Mouse (Mus musculus): ENCODE results near the gene Olfr688.

DNA sequence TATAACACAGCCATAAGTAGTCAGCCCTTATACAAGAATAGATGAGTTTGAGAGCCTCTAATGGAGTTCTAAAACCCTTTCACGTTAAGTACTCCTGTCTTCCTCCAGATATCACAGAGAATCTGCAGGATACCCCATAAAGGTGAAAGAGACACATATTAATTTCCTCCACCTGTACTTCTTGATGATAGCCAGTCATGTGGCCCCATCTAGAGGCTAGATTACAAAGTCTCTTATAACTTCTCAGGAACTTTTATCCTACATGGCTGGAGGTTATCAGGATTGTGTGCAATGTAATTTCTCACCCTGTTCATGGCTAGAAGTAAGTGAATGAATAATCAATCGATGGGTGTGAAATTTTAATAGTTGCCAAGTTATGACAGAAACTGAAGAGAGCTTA lies 37.4 kb downstream of the Olfr688 start:
- TF ChIP-seq GATA1 (IDR thresholded peaks at IDR 0.05; ENCODE audit: low read length), result no peak
- no peak for TF ChIP-seq TAL1 (IDR thresholded peaks at IDR 0.05; ENCODE audit: low read length)

Measured in erythroblast, embryonic 14.5 days (primary cell).